7 mouse cellular contexts compared by ENCODE assay signal in the genomic region with DNA sequence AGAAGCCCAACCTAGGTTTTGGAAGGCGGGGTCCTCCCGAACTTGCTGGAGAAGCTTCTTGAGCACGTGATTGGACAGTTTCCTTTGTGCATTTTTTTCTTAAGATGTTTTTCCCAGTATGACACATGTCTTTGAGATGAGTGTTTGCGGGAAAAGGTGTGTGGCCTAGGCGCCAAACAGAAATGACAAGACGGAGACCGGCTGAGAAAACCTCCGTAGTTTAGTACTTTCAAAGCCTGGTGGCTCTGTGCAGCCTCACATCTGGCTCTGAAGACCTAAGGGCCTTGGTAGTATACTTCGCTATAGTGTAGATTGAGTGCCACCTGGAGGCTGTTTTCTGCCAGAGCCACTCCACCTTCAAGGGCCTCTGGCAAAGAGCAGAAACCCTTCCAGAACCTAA. TPM values are rescaled to one million over a fixed set of nuclear protein-coding genes. Genes with fewer than 3 reads are reported as not detected.
DNase-seq lines count a peak whose midpoint lies in the region; ATAC-seq and TF ChIP-seq lines count a peak whose summit lies in the region.

No protein-coding gene starts in this region.

- intact Hi-C loops in left cerebral cortex, adult 2 months (cut with DNase I): no loop called here

- peak; percentile 89 for DNase-seq in NIH3T3 (ENCODE audit: low read depth)
- peak; percentile 75 for DNase-seq in c-Kit-positive CD71-positive TER-119-positive erythroid progenitor cells, embryonic 14.5 days (ENCODE audit: low spot score)
- DNase-seq in forelimb bud, embryonic 11.5 days (ENCODE audit: low read depth, low spot score): peak; percentile 82
- peak; percentile 75 for DNase-seq in hindbrain, embryonic 10.5 days (ENCODE audit: low spot score)
- DNase-seq in left cerebral cortex, adult 2 months (ENCODE audit: extremely low spot score in 1 of 2, low spot score in 2 of 2): peak; percentile 52 to 61
- DNase-seq in right cerebral cortex, postnatal 14 days: peak; percentile 57

- peak; percentile 71 for TF ChIP-seq CTCF in left cerebral cortex, adult 2 months (IDR thresholded peaks at IDR 0.05)

- H3K36me3 ChIP-seq in hindbrain, embryonic 10.5 days: no peaks in the 10 kb centered on the region

- WGBS in hindbrain, embryonic 10.5 days: 8% methylated on average over 9 of the region's 9 CpGs

- peaks cover 14% of the 10 kb centered on the region; the same call in 1 of the 2 replicates for H3K27me3 ChIP-seq in hindbrain, embryonic 10.5 days (ENCODE audit: insufficient read depth, poor library complexity, severe bottlenecking)

- H3K4me1 ChIP-seq in hindbrain, embryonic 10.5 days (replicated peaks): peaks cover 22% of the 10 kb centered on the region

- ATAC-seq in megakaryocyte, adult 5-6 weeks (ENCODE audit: poor library complexity, severe bottlenecking): peak; percentile 60

- H3K27ac ChIP-seq in hindbrain, embryonic 10.5 days: no peak overlapping the region
- no peak overlapping the region for H3K27ac ChIP-seq in left cerebral cortex, adult 2 months

- H3K4me3 ChIP-seq in hindbrain, embryonic 10.5 days: peak overlapping the region; percentile 38
- no peak overlapping the region for H3K4me3 ChIP-seq in left cerebral cortex, adult 2 months

- H3K9me3 ChIP-seq in hindbrain, embryonic 10.5 days: no peaks in the 10 kb centered on the region

RNA-seq across cellular contexts. Expression of a gene that starts 3.0 kb away (rescaled TPM):
- 209 and 212 TPM in 2 replicates for polyA plus RNA-seq in hindbrain, embryonic 10.5 days (2016; fragmentation: Nextera tagmentation; extraction: Ambion mirVana)
- 100 to 1,000 TPM; 117 to 119 TPM for total RNA-seq in left cerebral cortex, adult 2 months (2021)
- 66.4 and 69.8 TPM in 2 replicates for total RNA-seq in megakaryocyte, adult 5-6 weeks (2015)
- total RNA-seq in megakaryocyte, adult 5-6 weeks (2017): 41.0 and 67.0 TPM in 2 replicates

RNA-seq across cellular contexts. Expression of a gene that starts 4.0 kb away (rescaled TPM):
- polyA plus RNA-seq in hindbrain, embryonic 10.5 days (2016; fragmentation: Nextera tagmentation; extraction: Ambion mirVana): 87.1 and 99.4 TPM in 2 replicates
- total RNA-seq in left cerebral cortex, adult 2 months (2021): 100 to 1,000 TPM; 105 to 115 TPM
- 37.9 and 47.9 TPM in 2 replicates for total RNA-seq in megakaryocyte, adult 5-6 weeks (2015)
- total RNA-seq in megakaryocyte, adult 5-6 weeks (2017): 62.6 and 84.6 TPM in 2 replicates

RNA-seq across cellular contexts. Expression of a gene that starts 25.5 kb away (rescaled TPM):
- polyA plus RNA-seq in hindbrain, embryonic 10.5 days (2016; fragmentation: Nextera tagmentation; extraction: Ambion mirVana): 1.8 TPM in 1 of 2 replicates, not detected in the other
- not detected for total RNA-seq in left cerebral cortex, adult 2 months (2021)
- total RNA-seq in megakaryocyte, adult 5-6 weeks (2015): not detected in 2 replicates
- not detected in 2 replicates for total RNA-seq in megakaryocyte, adult 5-6 weeks (2017)

RNA-seq across cellular contexts. Expression of a gene that starts 29.9 kb away (rescaled TPM):
- 782 and 875 TPM in 2 replicates for polyA plus RNA-seq in hindbrain, embryonic 10.5 days (2016; fragmentation: Nextera tagmentation; extraction: Ambion mirVana)
- total RNA-seq in left cerebral cortex, adult 2 months (2021): 10 to 100 TPM; 54.8 to 61.9 TPM
- 321 and 326 TPM in 2 replicates for total RNA-seq in megakaryocyte, adult 5-6 weeks (2015)
- 25.7 and 28.4 TPM in 2 replicates for total RNA-seq in megakaryocyte, adult 5-6 weeks (2017)

RNA-seq across cellular contexts. Expression of a gene that starts 35.5 kb away (rescaled TPM):
- polyA plus RNA-seq in hindbrain, embryonic 10.5 days (2016; fragmentation: Nextera tagmentation; extraction: Ambion mirVana): 150 and 167 TPM in 2 replicates
- total RNA-seq in left cerebral cortex, adult 2 months (2021): 10 to 100 TPM; 21.3 to 21.8 TPM
- 9.7 and 13.9 TPM in 2 replicates for total RNA-seq in megakaryocyte, adult 5-6 weeks (2015)
- total RNA-seq in megakaryocyte, adult 5-6 weeks (2017): 11.7 and 12.7 TPM in 2 replicates
